Mouse (Mus musculus) forelimb bud, embryonic 11.5 days (tissue): ENCODE data around the gene Pi4kb.
"Not testable (repeated sequence)": the region's sequence is repeated elsewhere in the genome, so short reads cannot be mapped to it uniquely, and the experiment has no call there.

Experiments
- DNase-seq: peaks from one replicate; pipeline ENCODE4 v3.0.0-alpha.2; 2012; ENCODE audit warnings: low read depth, low spot score

The Pi4kb gene

GRCm38 (mm10) chr3:95015337-95015872 lies 40.9 kb downstream of the Pi4kb start, which contains the start of gene Zfp687:
Gene Zfp687 (minus strand): TSS chr3:95015448.
- peak; percentile 100 for DNase-seq

GRCm38 (mm10) chr3:95015891-95016531 lies 41.5 kb downstream of the Pi4kb start:
- peak; percentile 93 for DNase-seq

- DNase-seq: no peak
These were observed 42.1 kb downstream of the Pi4kb start for GRCm38 (mm10) chr3:95016532-95017056.

GRCm38 (mm10) chr3:95018741-95019140 lies 44.2 kb downstream of the Pi4kb start:
- no peak for DNase-seq

- not testable (repeated sequence) for DNase-seq
These were observed 46.4 kb downstream of the Pi4kb start for GRCm38 (mm10) chr3:95020956-95021355.

GRCm38 (mm10) chr3:95024551-95024950 lies 50.0 kb downstream of the Pi4kb start:
- no peak for DNase-seq

- DNase-seq: no peak
These were observed 50.7 kb downstream of the Pi4kb start for GRCm38 (mm10) chr3:95025202-95025601.

- no peak for DNase-seq
These were observed 52.6 kb downstream of the Pi4kb start for GRCm38 (mm10) chr3:95027057-95027645.

GRCm38 (mm10) chr3:95027701-95028100 lies 53.2 kb downstream of the Pi4kb start:
- DNase-seq: no peak

GRCm38 (mm10) chr3:95028603-95029002 lies 54.1 kb downstream of the Pi4kb start:
- no peak for DNase-seq

- DNase-seq: not testable (repeated sequence)
These were observed 54.8 kb downstream of the Pi4kb start for GRCm38 (mm10) chr3:95029291-95029827.

- DNase-seq: no peak
These were observed 55.4 kb downstream of the Pi4kb start for GRCm38 (mm10) chr3:95029953-95030352.

- DNase-seq: no peak
These were observed 67.1 kb downstream of the Pi4kb start for GRCm38 (mm10) chr3:95041625-95042024.

- DNase-seq: peak; percentile 98
These were observed 67.8 kb downstream of the Pi4kb start, which contains the start of gene Psmd4 for GRCm38 (mm10) chr3:95042166-95042837. Gene Psmd4 (minus strand): TSS chr3:95042614.

GRCm38 (mm10) chr3:95042838-95043229 lies 68.3 kb downstream of the Pi4kb start:
- DNase-seq: no peak

- no peak for DNase-seq
These were observed 68.7 kb downstream of the Pi4kb start for GRCm38 (mm10) chr3:95043251-95043650.

- no peak for DNase-seq
These were observed 72.0 kb downstream of the Pi4kb start for GRCm38 (mm10) chr3:95046462-95047057.

- no peak for DNase-seq
These were observed 73.4 kb downstream of the Pi4kb start for GRCm38 (mm10) chr3:95047914-95048313.

GRCm38 (mm10) chr3:95052959-95053358 lies 78.4 kb downstream of the Pi4kb start:
- peak; percentile 71 for DNase-seq

GRCm38 (mm10) chr3:95053701-95054100 lies 79.2 kb downstream of the Pi4kb start:
- peak; percentile 54 for DNase-seq

- DNase-seq: peak; percentile 10
These were observed 80.1 kb downstream of the Pi4kb start for GRCm38 (mm10) chr3:95054481-95055260.
